Mouse (Mus musculus) intestine, embryonic 15.5 days (tissue): ENCODE data around the gene Fmn2. TPM values are rescaled to one million over a fixed set of nuclear protein-coding genes. Genes with fewer than 3 reads are reported as not detected.

ENCODE experiments used
- ATAC-seq: fragments of 200-750 bp; cut with Nextera tagmentation; 2 replicates; pipeline ENCODE4 v1.8.0; 2017; ENCODE audit warnings: moderate TSS enrichment, moderate library complexity
- H3K27ac ChIP-seq: fragments of 300-500 bp; sonication (generic); 2 replicates; pipeline ENCODE4 v1.5.1; 2015; ENCODE audit warnings: mild to moderate bottlenecking, inconsistent platforms
- H3K27me3 ChIP-seq: fragments of 300-500 bp; sonication (generic); replicated peaks from 2 replicates; pipeline ENCODE4 v1.6.1; 2015; ENCODE audit warnings: inconsistent platforms
- H3K36me3 ChIP-seq: fragments of 300-500 bp; sonication (generic); 2 replicates; pipeline ENCODE4 v1.6.1; 2015; ENCODE audit warnings: inconsistent platforms
- H3K4me1 ChIP-seq: fragments of 300-500 bp; sonication (generic); replicated peaks from 2 replicates; pipeline ENCODE4 v1.6.1; 2015; ENCODE audit warnings: inconsistent platforms
- H3K4me2 ChIP-seq: fragments of 300-500 bp; sonication (generic); replicated peaks from 2 replicates; pipeline ENCODE4 v1.6.1; 2015; ENCODE audit warnings: mild to moderate bottlenecking, inconsistent platforms
- H3K4me3 ChIP-seq: fragments of 300-500 bp; sonication (generic); replicated peaks from 2 replicates; pipeline ENCODE4 v1.5.1; 2015; ENCODE audit warnings: inconsistent platforms
- H3K9ac ChIP-seq: fragments of 300-500 bp; sonication (generic); 2 replicates; pipeline ENCODE4 v1.6.1; 2015; ENCODE audit warnings: inconsistent platforms
- H3K9me3 ChIP-seq: fragments of 300-500 bp; sonication (generic); 2 replicates; pipeline ENCODE4 v1.6.1; 2016; ENCODE audit warnings: inconsistent platforms
- WGBS: fragments of 180-500 bp; shearing (Covaris S2); methylation state at CpG from one replicate; pipeline ENCODE4 v1.1.7; 2015; 5-methylcytosine and 5-hydroxymethylcytosine counted together
- polyA plus RNA-seq: library from polyadenylated mRNA; unstranded; fragments of >200 nt; fragmentation: Nextera tagmentation; extraction: Ambion mirVana; gene quantifications from 2 replicates; pipeline ENCODE4 v1.2.1, GENCODE M21; 2015

The Fmn2 gene
- polyA plus RNA-seq, 1 experiment from 2014 or later = 0.89 TPM

DNA sequence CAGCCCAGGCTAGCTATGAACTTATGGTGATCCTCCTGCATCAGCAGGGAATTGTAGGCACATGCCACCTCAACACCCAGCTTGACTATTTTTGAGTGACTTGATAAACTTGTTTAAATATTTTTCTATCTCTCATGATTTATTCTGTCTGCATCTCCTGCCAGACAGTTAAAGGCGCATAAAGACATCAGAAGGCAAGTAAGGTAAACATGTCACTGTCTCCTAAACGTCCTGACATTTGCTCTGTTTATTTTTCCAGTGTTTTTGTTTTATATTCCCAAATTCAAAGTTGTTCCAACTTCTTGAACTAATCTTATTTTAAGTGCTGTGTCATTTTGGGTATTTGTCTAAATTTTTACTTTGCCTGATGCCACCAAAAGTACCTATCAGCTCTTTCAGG lies 264.1 kb downstream of the Fmn2 start:
- 39% methylated on average over 2 of the region's 2 CpGs for WGBS

DNA sequence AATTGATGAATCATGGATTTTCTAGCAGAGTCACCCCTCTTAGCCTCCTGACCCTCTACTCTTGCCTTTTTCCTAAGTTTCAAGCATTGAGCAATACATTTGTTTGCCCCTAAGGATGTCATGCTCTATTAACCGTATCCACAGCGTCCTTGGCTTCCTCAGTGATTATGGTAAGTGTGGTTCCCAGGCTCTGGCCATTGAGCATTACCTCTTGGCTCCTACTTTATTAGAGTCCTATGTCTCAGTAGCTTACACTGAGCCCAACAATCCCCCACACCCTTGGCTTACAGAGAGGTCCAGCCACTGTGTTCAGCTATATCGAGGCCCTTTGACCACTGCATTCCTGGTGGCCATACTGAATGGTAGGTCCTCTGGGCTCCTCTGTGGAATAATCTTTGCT lies 265.2 kb downstream of the Fmn2 start:
- H3K36me3 ChIP-seq = no peaks in the 10 kb centered on the region
- WGBS = 93% methylated on average over 3 of the region's 3 CpGs
- H3K9me3 ChIP-seq = no peaks in the 10 kb centered on the region
- H3K9ac ChIP-seq = no peak overlapping the region
- H3K4me1 ChIP-seq = no peaks in the 10 kb centered on the region
- H3K27ac ChIP-seq = no peak overlapping the region
- no peaks in the 10 kb centered on the region for H3K27me3 ChIP-seq
- H3K4me3 ChIP-seq = no peak overlapping the region
- no peak for ATAC-seq
- no peak overlapping the region for H3K4me2 ChIP-seq

More for the DNA sequence above, 264.1 kb downstream of the Fmn2 start:
- no peak for ATAC-seq
- Histone ChIP-seq H3K4me3 (no peak overlapping the region), H3K9me3 (no peaks in the 10 kb centered on the region), H3K4me2 (no peak overlapping the region), H3K36me3 (no peaks in the 10 kb centered on the region), H3K27me3 (no peaks in the 10 kb centered on the region), H3K9ac (no peak overlapping the region), H3K4me1 (no peaks in the 10 kb centered on the region), H3K27ac (no peak overlapping the region)

DNA sequence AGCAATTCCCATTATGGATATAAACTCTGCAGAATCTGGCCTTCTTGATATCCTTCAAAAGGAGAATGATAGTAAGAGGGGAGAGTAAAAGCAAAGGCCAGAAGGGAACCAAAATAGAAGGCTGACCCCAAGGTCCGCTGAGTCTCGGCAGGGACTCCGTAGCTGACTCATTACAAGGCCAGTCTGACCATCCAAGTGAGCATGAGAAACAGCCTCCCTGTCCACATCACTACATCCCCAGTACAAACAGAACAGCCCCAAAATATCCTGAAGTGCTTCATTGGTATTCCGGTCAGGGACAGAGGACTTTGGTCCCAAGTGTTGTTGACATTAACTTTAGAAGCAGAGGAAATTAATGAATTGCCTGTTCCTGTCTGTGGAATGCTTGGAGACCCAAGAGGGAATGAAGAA lies 270.3 kb downstream of the Fmn2 start:
- no peak overlapping the region for H3K27ac ChIP-seq
- 53% methylated on average over 4 of the region's 4 CpGs for WGBS
- H3K4me3 ChIP-seq = no peak overlapping the region
- H3K4me1 ChIP-seq = no peaks in the 10 kb centered on the region
- no peak overlapping the region for H3K4me2 ChIP-seq
- H3K27me3 ChIP-seq = no peaks in the 10 kb centered on the region
- no peak overlapping the region for H3K9ac ChIP-seq
- no peaks in the 10 kb centered on the region for H3K36me3 ChIP-seq
- no peaks in the 10 kb centered on the region for H3K9me3 ChIP-seq
- no peak for ATAC-seq

DNA sequence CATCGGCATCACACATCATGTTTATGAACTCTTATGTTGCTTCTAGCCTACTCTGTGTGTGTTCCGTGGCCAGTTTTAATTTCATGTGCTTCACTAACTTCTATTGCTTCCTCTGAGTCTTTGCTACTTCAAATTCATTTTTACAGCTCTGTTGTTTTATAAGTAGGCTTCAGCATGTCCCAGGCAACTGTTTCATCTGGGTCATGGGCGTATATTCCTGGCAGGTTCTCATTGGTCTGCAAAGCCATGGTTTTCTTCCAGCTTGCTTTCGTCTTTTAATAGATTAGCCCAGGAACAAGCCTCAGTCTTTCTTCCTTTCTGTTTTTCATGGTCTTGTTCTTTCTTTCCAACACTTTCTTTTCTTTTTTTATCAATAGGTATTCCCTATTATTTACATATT lies 279.4 kb downstream of the Fmn2 start:
- WGBS = 88% methylated on average over 4 of the region's 4 CpGs
- H3K9me3 ChIP-seq = no peaks in the 10 kb centered on the region
- H3K4me2 ChIP-seq = no peak overlapping the region
- ATAC-seq = no peak
- H3K36me3 ChIP-seq = no peaks in the 10 kb centered on the region
- H3K4me1 ChIP-seq = no peaks in the 10 kb centered on the region
- H3K27me3 ChIP-seq = no peaks in the 10 kb centered on the region
- H3K4me3 ChIP-seq = no peak overlapping the region
- no peak overlapping the region for H3K9ac ChIP-seq
- no peak overlapping the region for H3K27ac ChIP-seq

DNA sequence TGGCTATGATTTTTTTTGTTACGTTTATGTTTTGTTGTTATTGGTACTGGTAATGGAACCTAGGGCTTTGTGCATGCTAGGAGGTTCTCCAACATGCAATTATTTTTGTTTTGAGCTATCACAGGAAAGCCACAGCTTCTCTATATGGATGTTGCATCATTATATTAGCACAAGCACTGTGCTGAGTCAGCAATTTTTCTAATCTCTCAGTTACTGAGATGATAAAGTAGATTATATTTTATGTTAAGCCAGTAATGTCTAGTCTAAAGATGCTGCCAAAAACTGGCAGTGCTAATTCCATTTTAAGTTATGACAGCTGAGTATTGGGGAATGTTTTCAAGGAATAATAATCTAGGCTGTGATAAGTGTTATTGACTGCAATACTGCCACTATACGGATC lies 287.0 kb downstream of the Fmn2 start:
- no peak overlapping the region for H3K9ac ChIP-seq
- H3K9me3 ChIP-seq = no peaks in the 10 kb centered on the region
- no peaks in the 10 kb centered on the region for H3K36me3 ChIP-seq
- 92% methylated on average over 2 of the region's 2 CpGs for WGBS
- H3K4me3 ChIP-seq = no peak overlapping the region
- no peak overlapping the region for H3K27ac ChIP-seq
- no peaks in the 10 kb centered on the region for H3K27me3 ChIP-seq
- ATAC-seq = no peak
- H3K4me2 ChIP-seq = no peak overlapping the region
- H3K4me1 ChIP-seq = no peaks in the 10 kb centered on the region

DNA sequence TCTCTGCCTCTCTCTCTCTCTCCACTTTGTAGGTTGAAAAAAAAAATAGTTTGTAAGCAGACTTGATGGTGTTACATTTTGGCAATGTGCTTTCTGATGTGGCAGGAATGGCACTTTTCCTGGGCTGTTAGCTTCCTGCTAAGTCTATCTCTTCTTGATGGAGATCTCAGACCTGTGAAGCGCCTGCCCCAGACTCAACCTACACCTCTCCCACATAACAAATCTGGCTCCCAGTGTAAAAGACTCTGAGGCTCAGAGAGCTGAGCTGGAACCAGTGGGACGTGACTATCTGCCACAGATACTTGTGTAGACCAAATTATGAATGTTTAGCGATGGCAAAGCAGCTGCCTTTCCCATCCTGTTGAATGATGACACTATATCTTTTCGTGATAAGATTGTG lies 310.2 kb downstream of the Fmn2 start:
- H3K4me3 ChIP-seq = no peak overlapping the region
- WGBS = 68% methylated on average over 4 of the region's 4 CpGs
- H3K4me2 ChIP-seq = no peak overlapping the region
- ATAC-seq = no peak
- no peak overlapping the region for H3K9ac ChIP-seq
- no peaks in the 10 kb centered on the region for H3K27me3 ChIP-seq
- no peaks in the 10 kb centered on the region for H3K9me3 ChIP-seq
- no peaks in the 10 kb centered on the region for H3K4me1 ChIP-seq
- H3K27ac ChIP-seq = no peak overlapping the region
- H3K36me3 ChIP-seq = no peaks in the 10 kb centered on the region

DNA sequence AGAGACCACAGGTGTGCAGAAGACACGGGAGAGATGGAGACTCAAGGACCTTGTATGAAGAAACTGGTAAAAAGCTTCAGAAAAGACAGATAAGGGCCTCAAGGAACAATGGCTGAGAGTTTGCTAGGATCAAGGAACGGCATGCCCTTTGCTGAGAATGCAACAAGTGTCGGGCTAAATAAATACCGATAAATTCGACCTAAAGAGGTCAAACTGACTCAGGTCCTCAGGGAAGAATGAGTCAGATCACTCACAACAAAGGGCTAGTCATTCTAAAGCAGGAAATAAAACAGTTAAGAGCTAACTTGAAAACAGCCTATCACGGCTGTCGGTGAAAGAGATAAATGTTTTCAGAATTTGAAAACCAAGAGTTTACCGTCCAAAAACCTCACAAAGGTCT lies 324.9 kb downstream of the Fmn2 start:
- no peak for ATAC-seq
- Histone ChIP-seq H3K4me3 (no peak overlapping the region), H3K27ac (no peak overlapping the region), H3K4me2 (no peak overlapping the region), H3K9me3 (no peaks in the 10 kb centered on the region), H3K27me3 (no peaks in the 10 kb centered on the region), H3K9ac (no peak overlapping the region), H3K36me3 (no peaks in the 10 kb centered on the region), H3K4me1 (no peaks in the 10 kb centered on the region)
- WGBS = 24% methylated on average over 8 of the region's 8 CpGs

DNA sequence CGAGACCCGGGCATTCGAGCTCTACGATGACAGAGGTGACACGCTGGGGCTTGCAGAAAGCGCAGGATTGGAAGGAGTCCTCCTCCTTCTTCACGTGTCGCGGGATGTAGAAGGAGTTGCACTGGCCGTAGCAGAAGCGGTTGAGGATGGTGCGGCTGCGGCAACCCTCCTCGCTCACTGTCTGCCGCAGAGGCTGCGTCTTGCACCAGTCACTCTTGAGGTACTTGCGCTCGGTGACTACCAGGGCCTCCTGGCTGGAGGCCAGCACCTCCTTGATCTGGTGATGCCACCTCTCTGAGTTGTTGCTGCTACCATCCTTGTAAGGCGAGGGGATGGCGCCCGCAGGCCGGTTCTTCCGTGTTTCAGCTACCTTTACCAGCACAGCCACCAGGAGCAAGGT lies 335.2 kb downstream of the Fmn2 start:
- H3K36me3 ChIP-seq = no peaks in the 10 kb centered on the region
- WGBS = 95% methylated on average over 23 of the region's 23 CpGs
- no peak overlapping the region for H3K4me3 ChIP-seq
- no peaks in the 10 kb centered on the region for H3K9me3 ChIP-seq
- no peak overlapping the region for H3K27ac ChIP-seq
- H3K4me1 ChIP-seq = no peaks in the 10 kb centered on the region
- no peaks in the 10 kb centered on the region for H3K27me3 ChIP-seq
- no peak overlapping the region for H3K4me2 ChIP-seq
- no peak for ATAC-seq
- no peak overlapping the region for H3K9ac ChIP-seq

DNA sequence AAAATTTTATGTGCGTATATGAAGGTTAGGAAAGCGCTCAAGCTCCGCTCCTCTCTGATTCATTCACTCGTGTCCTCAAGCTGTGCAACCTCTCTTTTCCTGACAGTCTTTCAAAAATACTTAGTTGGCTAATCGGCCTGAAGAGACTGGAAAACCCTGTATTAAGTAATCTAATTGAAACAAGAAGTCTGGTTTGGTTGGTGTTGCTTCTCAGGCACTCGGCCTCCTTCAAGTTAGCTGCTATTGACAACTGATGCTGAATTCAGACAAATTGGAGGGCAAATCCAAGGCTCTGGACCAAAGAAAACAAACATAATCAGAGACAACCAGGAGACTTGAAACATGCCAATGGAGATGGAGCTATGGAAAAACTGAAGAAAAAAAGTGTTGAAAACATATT lies 343.2 kb downstream of the Fmn2 start:
- no peak for ATAC-seq

DNA sequence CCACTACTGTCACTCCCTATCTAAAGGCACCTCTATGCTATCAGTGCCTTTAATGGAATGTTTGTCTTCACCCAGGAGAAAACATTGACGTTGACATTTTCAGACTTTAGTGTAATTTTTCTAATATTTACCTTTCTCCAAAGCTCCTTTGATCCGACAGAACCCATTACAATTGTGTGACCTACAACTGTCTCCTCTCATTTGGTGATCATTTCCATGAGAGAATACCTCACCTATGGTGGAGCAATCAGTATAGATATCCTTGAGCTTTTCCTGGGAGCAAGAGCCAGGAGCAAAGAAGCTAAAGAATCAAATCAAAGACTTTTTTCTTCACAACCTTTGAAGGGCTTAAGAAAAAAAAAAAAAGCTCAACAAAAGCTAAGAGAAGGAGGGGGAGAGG lies 354.6 kb downstream of the Fmn2 start:
- no peak for ATAC-seq
- Histone ChIP-seq H3K27me3 (no peaks in the 10 kb centered on the region), H3K9ac (no peak overlapping the region), H3K36me3 (no peaks in the 10 kb centered on the region), H3K9me3 (no peaks in the 10 kb centered on the region), H3K4me1 (no peaks in the 10 kb centered on the region), H3K4me3 (no peak overlapping the region), H3K4me2 (no peak overlapping the region), H3K27ac (no peak overlapping the region)
- WGBS = 46% methylated on average over 2 of the region's 2 CpGs

More for the DNA sequence above, 343.2 kb downstream of the Fmn2 start:
- no peaks in the 10 kb centered on the region for H3K36me3 ChIP-seq
- no peak overlapping the region for H3K4me2 ChIP-seq
- no peaks in the 10 kb centered on the region for H3K9me3 ChIP-seq
- WGBS = 89% methylated on average over 6 of the region's 6 CpGs
- no peaks in the 10 kb centered on the region for H3K4me1 ChIP-seq
- H3K27me3 ChIP-seq = no peaks in the 10 kb centered on the region
- H3K4me3 ChIP-seq = no peak overlapping the region
- no peak overlapping the region for H3K9ac ChIP-seq
- H3K27ac ChIP-seq = no peak overlapping the region

DNA sequence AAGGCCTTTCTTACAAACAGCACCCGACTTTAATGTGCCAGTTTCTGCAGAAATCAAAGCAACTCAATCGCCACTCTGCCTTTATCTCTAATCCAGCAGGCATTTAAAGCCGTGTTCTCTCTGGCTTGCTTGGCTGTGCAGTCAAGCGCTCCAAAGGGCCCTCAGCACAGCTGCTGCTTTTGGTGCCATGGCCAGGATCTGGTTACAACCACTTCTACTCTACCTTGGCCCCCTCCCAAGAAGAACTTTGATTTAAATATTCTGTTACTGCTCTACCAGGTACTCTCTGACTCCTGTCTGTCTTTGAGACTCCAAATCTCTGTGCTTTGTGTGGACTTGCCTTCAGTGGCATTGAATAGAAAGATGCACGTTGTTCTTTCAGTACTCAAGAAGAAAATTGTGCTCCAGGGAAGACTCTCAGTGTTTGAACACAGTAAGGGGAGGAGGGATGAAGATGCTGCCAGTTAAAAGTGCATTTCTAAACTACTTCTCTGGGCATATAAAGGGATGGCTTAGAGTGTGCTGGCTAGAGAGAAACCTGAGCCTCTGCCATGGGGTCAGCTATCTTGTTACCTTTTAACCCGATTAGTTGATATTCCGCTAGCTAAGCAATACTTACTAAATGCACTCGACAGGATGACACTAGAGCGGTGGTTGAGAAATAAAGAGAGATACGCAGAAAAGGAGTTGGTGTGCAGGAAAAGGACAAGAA lies 358.9 kb downstream of the Fmn2 start:
- H3K4me3 ChIP-seq = no peak overlapping the region
- no peak for ATAC-seq
- H3K27ac ChIP-seq = no peak overlapping the region
- no peaks in the 10 kb centered on the region for H3K4me1 ChIP-seq
- 82% methylated on average over 10 of the region's 10 CpGs for WGBS
- H3K9me3 ChIP-seq = no peaks in the 10 kb centered on the region
- no peaks in the 10 kb centered on the region for H3K27me3 ChIP-seq
- no peak overlapping the region for H3K4me2 ChIP-seq
- no peak overlapping the region for H3K9ac ChIP-seq
- H3K36me3 ChIP-seq = no peaks in the 10 kb centered on the region
